Mouse (Mus musculus) C2C12 (cell line): Measurements from ENCODE around the gene Pou6f2.

Experiments used
- CTCF ChIP-seq: IDR thresholded peaks from one replicate; pipeline ENCODE4 v1.5.1; 2011; ENCODE audit not compliant: control insufficient read depth, insufficient read depth, insufficient read length
- MAX ChIP-seq: IDR thresholded peaks from one replicate; pipeline ENCODE4 v1.6.1; 2011; ENCODE audit warnings: mild to moderate bottlenecking, control low read depth
- MYOD1 ChIP-seq: IDR thresholded peaks from one replicate; pipeline ENCODE4 v1.6.1; 2011; ENCODE audit warnings: low read depth; ENCODE audit not compliant: control insufficient read depth, insufficient read length
- USF1 ChIP-seq: IDR thresholded peaks from one replicate; pipeline ENCODE4 v1.6.1; 2011; ENCODE audit warnings: low read depth, mild to moderate bottlenecking, control low read depth, moderate library complexity

- no peak for TF ChIP-seq USF1
- TF ChIP-seq MYOD1: no peak
- no peak for TF ChIP-seq MAX
- no peak for TF ChIP-seq CTCF
Measured at GRCm38 (mm10) chr13:18128826-18129225, 268.7 kb downstream of the Pou6f2 start.
